8 mouse cellular contexts compared by ENCODE assay signal in the genomic region with DNA sequence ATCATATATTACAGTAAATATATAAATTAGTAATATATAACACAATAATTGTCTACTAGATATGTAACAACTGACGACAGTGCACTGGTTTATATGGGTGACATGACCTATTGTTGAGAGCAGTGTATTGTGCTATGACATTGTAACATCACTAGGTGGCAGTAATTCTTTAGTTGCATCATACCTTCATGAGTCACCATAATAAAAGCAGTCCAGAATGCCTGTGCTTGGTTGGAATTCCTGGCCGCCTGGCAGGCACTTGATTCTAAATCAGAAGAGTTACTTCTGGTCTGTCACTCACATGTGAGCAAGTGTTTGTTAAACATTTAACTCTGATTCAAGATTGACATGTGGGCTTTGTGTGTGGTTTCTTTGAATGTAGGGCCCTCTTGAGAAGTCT. TPM values are rescaled to one million over a fixed set of nuclear protein-coding genes. Genes with fewer than 3 reads are reported as not detected.
A peak's percentile ranks its signal among the peaks of the same experiment; 100 is the strongest.
DNase-seq lines count a peak whose midpoint lies in the region; ATAC-seq and TF ChIP-seq lines count a peak whose summit lies in the region.

No protein-coding gene starts in this region.

- DNase-seq in right cerebral cortex, adult 18-20 months = peak; percentile 19
- no peak for DNase-seq in right cerebral cortex, postnatal 14 days
- peak; percentile 71 for DNase-seq in brain, embryonic 14.5 days (ENCODE audit: low read depth)
- peak; percentile 21 for DNase-seq in kidney, postnatal 14 days
- no peak for DNase-seq in thymus, postnatal 36 days
- no peak for DNase-seq in urinary bladder, postnatal 10 days (ENCODE audit: low spot score)

- TF ChIP-seq POLR2A in brain, embryonic 14.5 days (IDR thresholded peaks at IDR 0.05; ENCODE audit: borderline replicate concordance, extremely low read depth, insufficient read depth, insufficient read length, poor library complexity, severe bottlenecking) = no peak

- H3K9ac ChIP-seq in forebrain, embryonic 16.5 days (replicated peaks; ENCODE audit: low read depth, low read length) = no peak overlapping the region

- no peak overlapping the region for H3K27ac ChIP-seq in forebrain, embryonic 16.5 days (ENCODE audit: low read length)

- H3K36me3 ChIP-seq in forebrain, embryonic 16.5 days (ENCODE audit: control insufficient read depth, insufficient read depth) = no peaks in the 10 kb centered on the region

- TF ChIP-seq CTCF in brain, embryonic 14.5 days (IDR thresholded peaks at IDR 0.05; ENCODE audit: borderline replicate concordance, extremely low read depth, insufficient read depth, insufficient read length) = peak; percentile 17; the same call in 1 of the 2 replicates

- peaks cover 3% of the 10 kb centered on the region; the same call in 1 of the 2 replicates for H3K4me1 ChIP-seq in forebrain, embryonic 16.5 days (replicated peaks; ENCODE audit: control insufficient read depth, insufficient read depth, low read length)

- no peaks in the 10 kb centered on the region for H3K9me3 ChIP-seq in forebrain, embryonic 16.5 days (ENCODE audit: control insufficient read depth, low read length)

- 21% methylated on average over 2 of the region's 2 CpGs for WGBS in forebrain, embryonic 16.5 days

- peak; percentile 49 for ATAC-seq in forebrain, embryonic 16.5 days
- ATAC-seq in megakaryocyte-erythroid progenitor cell, adult 5-6 weeks (replicated peaks; ENCODE audit: low FRiP score, low TSS enrichment, poor library complexity, severe bottlenecking) = peak; percentile 82

- H3K4me3 ChIP-seq in forebrain, embryonic 16.5 days (replicated peaks; ENCODE audit: low read length) = no peak overlapping the region

- no peak overlapping the region for H3K4me2 ChIP-seq in forebrain, embryonic 16.5 days (ENCODE audit: low read length)

- no peaks in the 10 kb centered on the region for H3K27me3 ChIP-seq in forebrain, embryonic 16.5 days (replicated peaks; ENCODE audit: control insufficient read depth, insufficient read depth, low read length)

RNA-seq across cellular contexts. Expression of gene Crbn, which starts 5.0 kb away (rescaled TPM):
- polyA plus RNA-seq in brain, embryonic 14.5 days (2012; rRNA removed) = 23.2 and 26.2 TPM in 2 replicates
- 67.4 and 74.3 TPM in 2 replicates for polyA plus RNA-seq in forebrain, embryonic 16.5 days (2015; fragmentation: Nextera tagmentation; extraction: Ambion mirVana)
- 21.6 and 23.9 TPM in 2 replicates for total RNA-seq in megakaryocyte-erythroid progenitor cell, adult 5-6 weeks (2014; fragmentation: Nextera tagmentation)
- 46.5 and 68.8 TPM in 2 replicates for total RNA-seq in megakaryocyte-erythroid progenitor cell, adult 5-6 weeks (2017)

RNA-seq across cellular contexts. Expression of gene Trnt1, which starts 36.0 kb away (rescaled TPM):
- 26.6 and 28.2 TPM in 2 replicates for polyA plus RNA-seq in brain, embryonic 14.5 days (2012; rRNA removed)
- 66.6 and 78.1 TPM in 2 replicates for polyA plus RNA-seq in forebrain, embryonic 16.5 days (2015; fragmentation: Nextera tagmentation; extraction: Ambion mirVana)
- 67.5 and 88.5 TPM in 2 replicates for total RNA-seq in megakaryocyte-erythroid progenitor cell, adult 5-6 weeks (2014; fragmentation: Nextera tagmentation)
- 111 and 129 TPM in 2 replicates for total RNA-seq in megakaryocyte-erythroid progenitor cell, adult 5-6 weeks (2017)

RNA-seq across cellular contexts. Expression of gene Il5ra, which starts 56.1 kb away (rescaled TPM):
- 0.01 TPM in 1 of 2 replicates, not detected in the other for polyA plus RNA-seq in brain, embryonic 14.5 days (2012; rRNA removed)
- not detected in 2 replicates for polyA plus RNA-seq in forebrain, embryonic 16.5 days (2015; fragmentation: Nextera tagmentation; extraction: Ambion mirVana)
- total RNA-seq in megakaryocyte-erythroid progenitor cell, adult 5-6 weeks (2014; fragmentation: Nextera tagmentation) = not detected in 2 replicates
- total RNA-seq in megakaryocyte-erythroid progenitor cell, adult 5-6 weeks (2017) = not detected in 2 replicates

Comparison
In these comparisons a context has a peak if more than half of its experiments do, and no peak if none do; other contexts are left out.
1. DNase-seq: peak in right cerebral cortex, adult 18-20 months (single experiment), brain, embryonic 14.5 days (single experiment) and kidney, postnatal 14 days (single experiment); none in right cerebral cortex, postnatal 14 days (single experiment), thymus, postnatal 36 days (0 of 2) and urinary bladder, postnatal 10 days (single experiment).